In the genomic region with DNA sequence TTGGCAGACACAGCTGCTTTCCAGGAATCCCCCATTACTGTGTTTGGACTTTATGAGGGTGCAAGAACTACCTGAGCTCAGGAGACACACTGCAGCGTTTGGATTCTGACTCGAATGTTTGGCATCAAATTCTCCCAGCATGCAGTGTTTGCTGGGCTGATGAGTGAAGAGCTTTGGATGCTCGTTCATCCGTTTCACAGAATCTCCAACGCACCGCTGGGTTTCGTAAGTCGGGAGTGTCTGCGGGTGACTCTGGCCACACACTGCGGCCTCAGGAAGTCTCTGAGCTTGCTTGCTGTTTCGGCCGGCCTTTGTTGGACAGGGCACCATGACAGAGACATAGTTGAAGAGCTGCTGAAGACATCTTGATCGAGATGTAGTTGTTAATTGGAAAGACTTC, we compare ENCODE assay signal across 23 mouse cellular contexts. TPM values are rescaled to one million over a fixed set of nuclear protein-coding genes. Genes with fewer than 3 reads are reported as not detected.
DNase-seq lines count a peak whose midpoint lies in the region; ATAC-seq and TF ChIP-seq lines count a peak whose summit lies in the region.
"Had no signal": no experiment of that assay in that cellular context is flagged by ENCODE, and none has a peak within 500 bp of the region (broad histone marks: within the 10 kb centered on the region; RNA-seq: fewer than 3 reads in every experiment).

No protein-coding gene starts in this region.

- H3K4me1 ChIP-seq in hindbrain, embryonic 15.5 days (replicated peaks), result no peaks in the 10 kb centered on the region; the same call in 1 of the 2 replicates
- H3K4me1 ChIP-seq in hindbrain, embryonic 10.5 days (replicated peaks), result peaks cover 12% of the 10 kb centered on the region; the same call in 1 of the 2 replicates
- no peaks in the 10 kb centered on the region for H3K4me1 ChIP-seq in midbrain, embryonic 16.5 days (ENCODE audit: control insufficient read depth, insufficient read depth, low read length)
- no peaks in the 10 kb centered on the region for H3K4me1 ChIP-seq in neural tube, embryonic 15.5 days
- H3K4me1 ChIP-seq: limb, embryonic 15.5 days; neural tube, embryonic 12.5 days had no signal

- no peak for ATAC-seq in hindbrain, embryonic 15.5 days (ENCODE audit: low FRiP score, low read depth)
- no peak for ATAC-seq in midbrain, embryonic 16.5 days
- ATAC-seq in neural tube, embryonic 15.5 days (ENCODE audit: low FRiP score), result no peak
- ATAC-seq: inflammation-experienced regulatory T-cells, adult 6 months; lung, postnatal 0 days had no signal

- WGBS in hindbrain, embryonic 15.5 days, result 35% methylated on average over 13 of the region's 13 CpGs
- 43% methylated on average over 13 of the region's 13 CpGs for WGBS in hindbrain, embryonic 10.5 days
- 25% methylated on average over 13 of the region's 13 CpGs for WGBS in midbrain, embryonic 16.5 days
- 70% methylated on average over 13 of the region's 13 CpGs for WGBS in neural tube, embryonic 15.5 days

- no peaks in the 10 kb centered on the region for H3K9me3 ChIP-seq in hindbrain, embryonic 15.5 days
- no peaks in the 10 kb centered on the region for H3K9me3 ChIP-seq in hindbrain, embryonic 10.5 days
- H3K9me3 ChIP-seq in midbrain, embryonic 16.5 days (replicated peaks; ENCODE audit: control insufficient read depth, low read length, poor library complexity, severe bottlenecking), result no peaks in the 10 kb centered on the region
- H3K9me3 ChIP-seq in neural tube, embryonic 15.5 days (replicated peaks), result no peaks in the 10 kb centered on the region
- H3K9me3 ChIP-seq: forebrain, embryonic 10.5 days; limb, embryonic 15.5 days; neural tube, embryonic 12.5 days had no signal

- no peak overlapping the region for H3K27ac ChIP-seq in hindbrain, embryonic 15.5 days (replicated peaks)
- no peak overlapping the region for H3K27ac ChIP-seq in hindbrain, embryonic 10.5 days
- H3K27ac ChIP-seq in midbrain, embryonic 16.5 days (ENCODE audit: low read length), result no peak overlapping the region
- H3K27ac ChIP-seq in left cerebral cortex, adult 2 months, result no peak overlapping the region
- H3K27ac ChIP-seq in neural tube, embryonic 15.5 days (replicated peaks), result no peak overlapping the region
- H3K27ac ChIP-seq: forebrain, embryonic 10.5 days; limb, embryonic 15.5 days; neural tube, embryonic 12.5 days had no signal

- no peaks in the 10 kb centered on the region for H3K27me3 ChIP-seq in hindbrain, embryonic 15.5 days
- H3K27me3 ChIP-seq in hindbrain, embryonic 10.5 days (ENCODE audit: insufficient read depth, poor library complexity, severe bottlenecking), result no peaks in the 10 kb centered on the region
- H3K27me3 ChIP-seq in midbrain, embryonic 16.5 days (ENCODE audit: control insufficient read depth, insufficient read depth, low read depth, low read length), result no peaks in the 10 kb centered on the region
- no peaks in the 10 kb centered on the region for H3K27me3 ChIP-seq in neural tube, embryonic 15.5 days (replicated peaks)
- H3K27me3 ChIP-seq: limb, embryonic 15.5 days; neural tube, embryonic 12.5 days had no signal

- H3K4me3 ChIP-seq in hindbrain, embryonic 15.5 days, result no peak overlapping the region
- no peak overlapping the region for H3K4me3 ChIP-seq in hindbrain, embryonic 10.5 days
- no peak overlapping the region for H3K4me3 ChIP-seq in midbrain, embryonic 16.5 days (ENCODE audit: low read depth, low read length)
- H3K4me3 ChIP-seq in left cerebral cortex, adult 2 months, result no peak overlapping the region
- H3K4me3 ChIP-seq in neural tube, embryonic 15.5 days (replicated peaks), result no peak overlapping the region
- H3K4me3 ChIP-seq: forebrain, embryonic 10.5 days; limb, embryonic 15.5 days; neural tube, embryonic 12.5 days had no signal

- H3K36me3 ChIP-seq in hindbrain, embryonic 15.5 days, result no peaks in the 10 kb centered on the region
- no peaks in the 10 kb centered on the region for H3K36me3 ChIP-seq in hindbrain, embryonic 10.5 days
- H3K36me3 ChIP-seq in midbrain, embryonic 16.5 days (ENCODE audit: control insufficient read depth, insufficient read depth, low read length), result no peaks in the 10 kb centered on the region
- H3K36me3 ChIP-seq in neural tube, embryonic 15.5 days, result no peaks in the 10 kb centered on the region
- H3K36me3 ChIP-seq: forebrain, embryonic 10.5 days; limb, embryonic 15.5 days; neural tube, embryonic 12.5 days had no signal

- no peak overlapping the region for H3K9ac ChIP-seq in hindbrain, embryonic 15.5 days
- H3K9ac ChIP-seq in midbrain, embryonic 16.5 days (ENCODE audit: low read depth, low read length), result no peak overlapping the region
- no peak overlapping the region for H3K9ac ChIP-seq in neural tube, embryonic 15.5 days (replicated peaks)
- H3K9ac ChIP-seq: limb, embryonic 15.5 days; neural tube, embryonic 12.5 days had no signal

- DNase-seq in hindbrain, embryonic 10.5 days (ENCODE audit: low spot score), result no peak
- peak; percentile 28 to 64 for DNase-seq in kidney, postnatal 25 days
- DNase-seq in kidney, adult 11 months, result no peak
- DNase-seq in R1 (ENCODE audit: low read depth, low spot score), result peak; percentile 8
- no peak for DNase-seq in left cerebral cortex, adult 2 months (ENCODE audit: extremely low spot score in 1 of 2, low spot score in 2 of 2)
- DNase-seq: adrenal gland, postnatal 14 days; cerebellum, adult 11 months; heart, adult 18-20 months; heart, postnatal 36 days; layer of hippocampus, postnatal 36 days; right cerebral cortex, postnatal 14 days; spleen, adult 18-20 months; thymus, postnatal 25 days had no signal

- intact Hi-C loops in left cerebral cortex, adult 2 months (cut with DNase I), result no loop called here

- peak overlapping the region; percentile 29; the same call in 1 of the 2 replicates for H3K4me2 ChIP-seq in hindbrain, embryonic 15.5 days
- H3K4me2 ChIP-seq in midbrain, embryonic 16.5 days (ENCODE audit: low read length), result peak overlapping the region; percentile 24; the same call in 1 of the 2 replicates
- H3K4me2 ChIP-seq in neural tube, embryonic 15.5 days, result no peak overlapping the region
- H3K4me2 ChIP-seq: limb, embryonic 15.5 days; neural tube, embryonic 12.5 days had no signal

- TF ChIP-seq CTCF in left cerebral cortex, adult 2 months (IDR thresholded peaks at IDR 0.05), result no peak

RNA-seq across cellular contexts. Expression of gene Tmc5, which starts 17.0 kb away (rescaled TPM):
- 0.12 and 0.14 TPM in 2 replicates for polyA plus RNA-seq in hindbrain, embryonic 15.5 days (2015; fragmentation: Nextera tagmentation; extraction: Ambion mirVana)
- polyA plus RNA-seq in hindbrain, embryonic 10.5 days (2016; fragmentation: Nextera tagmentation; extraction: Ambion mirVana), result 0.22 and 0.51 TPM in 2 replicates
- 0.18 and 0.24 TPM in 2 replicates for polyA plus RNA-seq in midbrain, embryonic 16.5 days (2015; fragmentation: Nextera tagmentation; extraction: Ambion mirVana)
- under 1 TPM; 0.23 to 0.30 TPM for total RNA-seq in left cerebral cortex, adult 2 months (2021)
- polyA plus RNA-seq in neural tube, embryonic 15.5 days (2015; fragmentation: Nextera tagmentation; extraction: Ambion mirVana), result 0.33 and 1.8 TPM in 2 replicates
- total RNA-seq: megakaryocyte progenitor cell, adult 5-6 weeks had no signal
- polyA plus RNA-seq: C2C12; inflammation-experienced regulatory T-cells, adult 6 months had no signal

RNA-seq across cellular contexts. Expression of gene Tmc7, which starts 29.5 kb away (rescaled TPM):
- polyA plus RNA-seq in hindbrain, embryonic 15.5 days (2015; fragmentation: Nextera tagmentation; extraction: Ambion mirVana), result 6.7 and 6.9 TPM in 2 replicates
- polyA plus RNA-seq in hindbrain, embryonic 10.5 days (2016; fragmentation: Nextera tagmentation; extraction: Ambion mirVana), result 8.4 and 8.6 TPM in 2 replicates
- 6.3 and 7.3 TPM in 2 replicates for polyA plus RNA-seq in midbrain, embryonic 16.5 days (2015; fragmentation: Nextera tagmentation; extraction: Ambion mirVana)
- 10 to 100 TPM; 15.9 to 17.1 TPM for total RNA-seq in left cerebral cortex, adult 2 months (2021)
- polyA plus RNA-seq in neural tube, embryonic 15.5 days (2015; fragmentation: Nextera tagmentation; extraction: Ambion mirVana), result 5.5 and 6.2 TPM in 2 replicates
- polyA plus RNA-seq: C2C12; inflammation-experienced regulatory T-cells, adult 6 months had no signal

Comparison
In these comparisons a context has a peak if more than half of its experiments do, and no peak if none do; other contexts are left out.
1. DNase-seq: peak in kidney, postnatal 25 days (2 of 2) and R1 (single experiment); none in hindbrain, embryonic 10.5 days (single experiment), kidney, adult 11 months (single experiment) and left cerebral cortex, adult 2 months (0 of 2).